Mouse (Mus musculus) midbrain, embryonic 14.5 days (tissue): ENCODE measurements around the gene Ccdc180. TPM values are rescaled to one million over a fixed set of nuclear protein-coding genes. Genes with fewer than 3 reads are reported as not detected.

ENCODE experiments used
- ATAC-seq: fragments of 200-750 bp; cut with Nextera tagmentation; 2 replicates; pipeline ENCODE4 v1.8.0; 2017; ENCODE audit warnings: moderate number of reproducible peaks, moderate library complexity; ENCODE audit not compliant: low FRiP score, low TSS enrichment
- DNase-seq: peaks from one replicate; pipeline ENCODE4 v3.0.0-alpha.2; 2015
- H3K27ac ChIP-seq: fragments of 300-500 bp; sonication (generic); replicated peaks from 2 replicates; pipeline ENCODE4 v1.5.1; 2014; ENCODE audit warnings: mild to moderate bottlenecking, low read depth, low read length, moderate library complexity
- H3K27me3 ChIP-seq: fragments of 300-500 bp; sonication (generic); 2 replicates; pipeline ENCODE4 v1.6.1; 2014; ENCODE audit warnings: low read length, control low read depth, mixed read lengths; ENCODE audit not compliant: control insufficient read depth, insufficient read depth
- H3K36me3 ChIP-seq: fragments of 300-500 bp; sonication (generic); 2 replicates; pipeline ENCODE4 v1.6.1; 2014; ENCODE audit warnings: low read length, control low read depth; ENCODE audit not compliant: control insufficient read depth, insufficient read depth
- H3K4me1 ChIP-seq: fragments of 300-500 bp; sonication (generic); 2 replicates; pipeline ENCODE4 v1.6.1; 2014; ENCODE audit warnings: mild to moderate bottlenecking, antibody characterized with exemption, low read length, control low read depth; ENCODE audit not compliant: control insufficient read depth, insufficient read depth
- H3K4me2 ChIP-seq: fragments of 300-500 bp; sonication (generic); 2 replicates; pipeline ENCODE4 v1.6.1; 2014; ENCODE audit warnings: mild to moderate bottlenecking, low read length, moderate library complexity
- H3K4me3 ChIP-seq: fragments of 300-500 bp; sonication (generic); replicated peaks from 2 replicates; pipeline ENCODE4 v1.5.1; 2014; ENCODE audit warnings: low read depth, low read length
- H3K9ac ChIP-seq: fragments of 300-500 bp; sonication (generic); replicated peaks from 2 replicates; pipeline ENCODE4 v1.6.1; 2014; ENCODE audit warnings: mild to moderate bottlenecking, low read length, moderate library complexity
- H3K9me3 ChIP-seq: fragments of 300-500 bp; sonication (generic); 2 replicates; pipeline ENCODE4 v1.6.1; 2016; ENCODE audit warnings: low read length, control low read depth, mixed read lengths; ENCODE audit not compliant: control insufficient read depth
- WGBS: fragments of 180-500 bp; shearing (Covaris S2); extraction: QIAGEN DNeasy Blood & Tissue Kit; methylation state at CpG from one replicate; pipeline ENCODE4 v1.1.7; 2014; 5-methylcytosine and 5-hydroxymethylcytosine counted together
- polyA plus RNA-seq: library from polyadenylated mRNA; unstranded; fragments of >200 nt; fragmentation: Nextera tagmentation; extraction: Ambion mirVana; gene quantifications from 2 replicates; pipeline ENCODE4 v1.2.1, GENCODE M21; 2014

Ccdc180 gene
- polyA plus RNA-seq, 1 experiment from 2014 or later, result 0.14 TPM

GRCm38 (mm10) chr4:45928561-45928960 is 38.5 kb downstream of the Ccdc180 start:
- DNase-seq, result no peak
- no peak for ATAC-seq
- no peak overlapping the region for H3K27ac ChIP-seq
- no peak overlapping the region for H3K4me2 ChIP-seq
- H3K4me3 ChIP-seq, result no peak overlapping the region
- no peaks in the 10 kb centered on the region for H3K4me1 ChIP-seq
- 85% methylated on average over 4 of the region's 4 CpGs for WGBS
- no peak overlapping the region for H3K9ac ChIP-seq
- no peaks in the 10 kb centered on the region for H3K27me3 ChIP-seq
- H3K36me3 ChIP-seq, result no peaks in the 10 kb centered on the region
- no peaks in the 10 kb centered on the region for H3K9me3 ChIP-seq

GRCm38 (mm10) chr4:45941628-45942044 is 51.5 kb downstream of the Ccdc180 start:
- ATAC-seq (no peak), DNase-seq (peak; percentile 83)
- H3K36me3 ChIP-seq, result no peaks in the 10 kb centered on the region
- no peak overlapping the region for H3K27ac ChIP-seq
- no peak overlapping the region for H3K4me2 ChIP-seq
- 33% methylated on average over 13 of the region's 13 CpGs for WGBS
- no peaks in the 10 kb centered on the region for H3K27me3 ChIP-seq
- no peak overlapping the region for H3K9ac ChIP-seq
- H3K9me3 ChIP-seq, result no peaks in the 10 kb centered on the region
- H3K4me1 ChIP-seq, result no peaks in the 10 kb centered on the region
- H3K4me3 ChIP-seq, result no peak overlapping the region

- WGBS, result 75% methylated on average over 8 of the region's 8 CpGs
- H3K4me2 ChIP-seq, result no peak overlapping the region
- H3K4me1 ChIP-seq, result no peaks in the 10 kb centered on the region
- H3K9me3 ChIP-seq, result no peaks in the 10 kb centered on the region
- no peaks in the 10 kb centered on the region for H3K27me3 ChIP-seq
- DNase-seq (no peak), ATAC-seq (no peak)
- H3K4me3 ChIP-seq, result no peak overlapping the region
- no peaks in the 10 kb centered on the region for H3K36me3 ChIP-seq
- H3K27ac ChIP-seq, result no peak overlapping the region
- H3K9ac ChIP-seq, result no peak overlapping the region
Measured at GRCm38 (mm10) chr4:45947729-45948128, 57.6 kb downstream of the Ccdc180 start.

GRCm38 (mm10) chr4:45949109-45949848 is 59.2 kb downstream of the Ccdc180 start:
- no peak for DNase-seq

GRCm38 (mm10) chr4:45951830-45952229 is 61.7 kb downstream of the Ccdc180 start:
- Histone ChIP-seq H3K9me3 (no peaks in the 10 kb centered on the region), H3K27me3 (no peaks in the 10 kb centered on the region), H3K9ac (no peak overlapping the region), H3K36me3 (no peaks in the 10 kb centered on the region), H3K4me2 (no peak overlapping the region), H3K4me3 (no peak overlapping the region), H3K27ac (no peak overlapping the region), H3K4me1 (no peaks in the 10 kb centered on the region)
- ATAC-seq (no peak), DNase-seq (no peak)
- 98% methylated on average over 18 of the region's 18 CpGs for WGBS

More at GRCm38 (mm10) chr4:45949109-45949848, 59.2 kb downstream of the Ccdc180 start:
- 90% methylated on average over 7 of the region's 7 CpGs for WGBS
- H3K36me3 ChIP-seq, result no peaks in the 10 kb centered on the region
- no peaks in the 10 kb centered on the region for H3K4me1 ChIP-seq
- no peak overlapping the region for H3K4me2 ChIP-seq
- no peak overlapping the region for H3K4me3 ChIP-seq
- no peak for ATAC-seq
- H3K9me3 ChIP-seq, result no peaks in the 10 kb centered on the region
- no peaks in the 10 kb centered on the region for H3K27me3 ChIP-seq
- H3K27ac ChIP-seq, result no peak overlapping the region
- H3K9ac ChIP-seq, result no peak overlapping the region

- no peak overlapping the region for H3K9ac ChIP-seq
- ATAC-seq (no peak), DNase-seq (no peak)
- H3K27me3 ChIP-seq, result no peaks in the 10 kb centered on the region
- no peak overlapping the region for H3K27ac ChIP-seq
- no peaks in the 10 kb centered on the region for H3K4me1 ChIP-seq
- H3K9me3 ChIP-seq, result no peaks in the 10 kb centered on the region
- no peak overlapping the region for H3K4me3 ChIP-seq
- no peak overlapping the region for H3K4me2 ChIP-seq
- no peaks in the 10 kb centered on the region for H3K36me3 ChIP-seq
- 91% methylated on average over 23 of the region's 23 CpGs for WGBS
Measured at GRCm38 (mm10) chr4:45953025-45953919, 63.2 kb downstream of the Ccdc180 start.

GRCm38 (mm10) chr4:45955235-45955634 is 65.1 kb downstream of the Ccdc180 start:
- Histone ChIP-seq H3K9me3 (no peaks in the 10 kb centered on the region), H3K9ac (no peak overlapping the region), H3K36me3 (no peaks in the 10 kb centered on the region), H3K27ac (no peak overlapping the region), H3K4me2 (no peak overlapping the region), H3K4me1 (no peaks in the 10 kb centered on the region), H3K4me3 (no peak overlapping the region), H3K27me3 (no peaks in the 10 kb centered on the region)
- WGBS, result 85% methylated on average over 4 of the region's 4 CpGs
- DNase-seq (no peak), ATAC-seq (no peak)

- Histone ChIP-seq H3K4me2 (no peak overlapping the region), H3K27me3 (no peaks in the 10 kb centered on the region), H3K9me3 (no peaks in the 10 kb centered on the region), H3K9ac (no peak overlapping the region), H3K36me3 (no peaks in the 10 kb centered on the region), H3K4me1 (no peaks in the 10 kb centered on the region), H3K27ac (no peak overlapping the region), H3K4me3 (no peak overlapping the region)
- no peak for DNase-seq
- 92% methylated on average over 8 of the region's 8 CpGs for WGBS
- no peak for ATAC-seq
Measured at GRCm38 (mm10) chr4:45956131-45956530, 66.0 kb downstream of the Ccdc180 start.
